Mouse (Mus musculus): ENCODE results near the gene Spns2. TPM values are rescaled to one million over a fixed set of nuclear protein-coding genes. Genes with fewer than 3 reads are reported as not detected.
A peak's percentile ranks its signal among the peaks of the same experiment; 100 is the strongest.

Spns2 gene
- polyA plus RNA-seq, 1 experiment from 2014 or later: 8.5 TPM

DNA sequence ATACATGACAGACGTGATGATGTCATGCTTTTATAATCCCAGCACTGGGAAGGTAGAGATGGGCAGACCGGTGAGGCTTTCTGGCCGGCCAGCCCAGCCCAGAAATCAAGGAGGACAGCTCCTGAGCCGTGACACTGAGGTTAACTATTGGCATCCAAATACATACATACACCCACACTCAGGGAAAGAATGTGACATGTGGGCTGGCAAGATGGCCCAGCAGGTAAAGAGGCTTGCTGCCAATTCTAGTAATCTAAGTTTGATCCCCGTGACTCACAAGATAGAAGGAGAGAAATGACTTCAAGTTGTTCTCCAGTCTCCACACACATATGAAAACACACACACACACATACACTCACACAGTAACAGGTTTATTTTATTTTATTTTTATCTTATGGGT lies 41.4 kb upstream of the Spns2 start:
- no peaks in the 10 kb centered on the region for H3K27me3 ChIP-seq (ENCODE audit: insufficient read depth, low read length)
- no peaks in the 10 kb centered on the region for H3K36me3 ChIP-seq (ENCODE audit: insufficient read depth)
- no peaks in the 10 kb centered on the region for H3K4me1 ChIP-seq (ENCODE audit: insufficient read depth)
- no peak overlapping the region for H3K9ac ChIP-seq
- DNase-seq (no peak), ATAC-seq (ENCODE audit: insufficient read depth) (no peak)
- TF ChIP-seq CTCF (IDR thresholded peaks at IDR 0.05; ENCODE audit: low read depth): no peak
- no peak overlapping the region for H3K4me2 ChIP-seq
- WGBS: 69% methylated on average over 5 of the region's 5 CpGs
- no peaks in the 10 kb centered on the region for H3K9me3 ChIP-seq (ENCODE audit: low read depth, low read length)
- H3K4me3 ChIP-seq (ENCODE audit: low read depth, low read length): no peak overlapping the region
- H3K27ac ChIP-seq (ENCODE audit: low read depth): no peak overlapping the region

DNA sequence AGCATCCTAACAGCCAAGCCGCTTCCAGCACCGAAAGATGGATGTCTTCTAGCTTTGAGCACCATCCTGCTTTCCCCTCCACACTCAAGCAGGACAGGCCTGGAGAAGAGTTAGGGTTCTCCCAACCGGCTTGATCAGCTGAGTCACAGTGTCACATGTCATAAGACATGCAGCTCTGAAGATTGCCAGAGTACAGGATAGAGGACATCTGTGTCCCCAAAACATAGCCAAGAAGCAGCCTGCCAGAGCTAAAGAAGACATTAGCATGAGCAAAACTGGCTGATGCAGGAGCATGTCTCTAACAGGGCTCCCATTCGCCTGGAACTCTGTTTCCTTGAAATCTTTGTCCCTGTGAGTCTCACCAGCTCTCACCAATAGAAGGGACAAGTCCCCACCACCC lies 36.5 kb upstream of the Spns2 start:
- no peak for DNase-seq
- no peaks in the 10 kb centered on the region for H3K36me3 ChIP-seq (ENCODE audit: insufficient read depth)
- no peaks in the 10 kb centered on the region for H3K4me1 ChIP-seq (ENCODE audit: insufficient read depth)
- 80% methylated on average over 4 of the region's 4 CpGs for WGBS
- no peak overlapping the region for H3K27ac ChIP-seq (ENCODE audit: low read depth)
- no peaks in the 10 kb centered on the region for H3K27me3 ChIP-seq (ENCODE audit: insufficient read depth, low read length)
- H3K9me3 ChIP-seq (ENCODE audit: low read depth, low read length): no peaks in the 10 kb centered on the region
- TF ChIP-seq CTCF (IDR thresholded peaks at IDR 0.05; ENCODE audit: low read depth): no peak
- no peak overlapping the region for H3K4me3 ChIP-seq (ENCODE audit: low read depth, low read length)
- no peak overlapping the region for H3K9ac ChIP-seq
- no peak for ATAC-seq (ENCODE audit: insufficient read depth)
- no peak overlapping the region for H3K4me2 ChIP-seq

DNA sequence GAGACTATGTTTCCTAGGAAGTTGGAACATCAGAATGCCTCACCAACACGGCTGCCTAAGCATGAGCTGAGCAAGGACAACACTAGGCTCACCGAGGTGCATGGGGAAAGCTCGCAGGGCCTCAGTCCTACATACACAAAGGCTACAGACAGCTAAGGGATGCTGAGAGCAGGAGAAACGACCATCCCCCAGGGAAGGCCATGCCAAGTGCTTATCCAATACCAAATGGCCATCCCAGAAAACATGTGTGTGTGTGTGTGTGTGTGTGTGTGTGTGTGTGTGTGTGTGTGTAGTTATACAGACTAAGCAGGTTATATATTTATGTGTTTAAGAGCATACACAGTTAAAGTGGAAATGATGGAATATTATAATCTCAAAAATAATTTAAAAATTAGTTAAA lies 34.0 kb upstream of the Spns2 start:
- H3K9me3 ChIP-seq (ENCODE audit: low read depth, low read length): no peaks in the 10 kb centered on the region
- ATAC-seq (ENCODE audit: insufficient read depth) (no peak), DNase-seq (no peak)
- no peaks in the 10 kb centered on the region for H3K4me1 ChIP-seq (ENCODE audit: insufficient read depth)
- no peak overlapping the region for H3K4me2 ChIP-seq
- WGBS: 41% methylated on average over 4 of the region's 4 CpGs
- no peak overlapping the region for H3K4me3 ChIP-seq (ENCODE audit: low read depth, low read length)
- H3K9ac ChIP-seq: no peak overlapping the region
- H3K27ac ChIP-seq (ENCODE audit: low read depth): no peak overlapping the region
- TF ChIP-seq CTCF (IDR thresholded peaks at IDR 0.05; ENCODE audit: low read depth): no peak
- no peaks in the 10 kb centered on the region for H3K27me3 ChIP-seq (ENCODE audit: insufficient read depth, low read length)
- H3K36me3 ChIP-seq (ENCODE audit: insufficient read depth): no peaks in the 10 kb centered on the region

DNA sequence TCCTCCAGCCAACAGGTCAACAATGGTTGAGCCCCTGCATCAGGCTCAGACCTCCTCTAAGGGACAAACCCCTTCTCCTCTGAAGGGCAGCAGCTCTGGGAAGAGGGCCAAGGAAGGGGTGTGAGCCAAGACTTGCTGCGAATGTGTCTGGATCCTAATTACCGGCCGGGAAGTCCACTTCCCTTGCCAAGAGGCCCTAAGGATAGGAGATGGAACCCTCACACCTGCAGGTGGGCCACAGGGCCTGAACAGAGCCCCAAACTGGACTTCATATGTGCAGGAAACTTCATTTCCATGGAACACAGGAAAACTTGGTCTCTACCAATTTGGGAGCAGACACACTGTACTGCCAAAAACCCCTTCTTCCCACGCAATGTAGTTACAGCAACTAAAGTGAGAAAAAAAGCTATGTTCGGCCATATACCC lies 32.9 kb upstream of the Spns2 start:
- no peaks in the 10 kb centered on the region for H3K27me3 ChIP-seq (ENCODE audit: insufficient read depth, low read length)
- ATAC-seq (ENCODE audit: insufficient read depth): no peak
- no peak overlapping the region for H3K4me3 ChIP-seq (ENCODE audit: low read depth, low read length)
- DNase-seq: peak; percentile 61
- H3K36me3 ChIP-seq (ENCODE audit: insufficient read depth): no peaks in the 10 kb centered on the region
- H3K9me3 ChIP-seq (ENCODE audit: low read depth, low read length): no peaks in the 10 kb centered on the region
- H3K9ac ChIP-seq: no peak overlapping the region
- no peak overlapping the region for H3K4me2 ChIP-seq
- H3K27ac ChIP-seq (ENCODE audit: low read depth): no peak overlapping the region
- no peaks in the 10 kb centered on the region for H3K4me1 ChIP-seq (ENCODE audit: insufficient read depth)
- no peak for TF ChIP-seq CTCF (IDR thresholded peaks at IDR 0.05; ENCODE audit: low read depth)
- WGBS: 53% methylated on average over 5 of the region's 5 CpGs

DNA sequence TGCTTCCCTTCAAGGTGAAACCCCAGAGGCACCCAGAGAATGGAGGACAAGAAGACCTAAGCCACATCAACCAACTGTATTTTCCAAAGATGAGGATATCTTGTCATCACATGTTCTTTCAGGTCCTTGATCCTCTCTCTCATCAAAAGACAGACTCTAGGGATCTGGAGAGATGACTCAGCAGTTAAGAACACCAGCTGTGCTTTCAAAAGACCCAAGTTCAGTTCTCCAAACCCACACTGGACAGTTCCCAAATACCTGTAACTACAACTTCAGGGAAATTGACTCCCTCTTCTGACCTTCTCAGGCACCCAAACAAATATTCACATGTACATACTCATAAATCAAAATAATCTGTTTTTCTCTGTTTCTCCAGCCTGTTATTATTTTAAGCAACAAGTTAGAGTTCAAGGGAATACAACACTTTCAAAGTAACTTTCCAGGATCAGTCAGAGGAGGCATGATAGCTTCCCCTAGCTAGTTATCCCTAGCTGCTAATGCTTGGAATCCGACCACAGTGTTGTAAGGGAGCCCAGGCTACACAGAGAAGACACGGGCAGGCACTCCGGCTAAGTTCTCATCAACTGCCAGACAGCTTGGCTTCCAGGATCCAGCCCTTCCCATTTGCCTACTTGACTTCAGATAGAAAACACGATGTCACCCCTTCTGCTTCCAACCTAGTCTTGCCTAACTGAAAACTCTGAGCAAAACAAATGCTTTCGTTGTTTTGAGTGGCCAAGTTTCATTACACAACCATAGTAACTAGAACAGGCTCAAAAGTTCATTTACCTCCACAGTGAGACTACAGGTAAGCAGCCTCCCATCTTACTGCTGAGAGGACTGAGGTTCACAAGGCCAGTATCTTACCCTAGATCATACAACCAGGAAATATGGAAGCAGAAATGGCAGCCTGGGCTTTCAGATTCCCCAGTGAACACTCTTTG lies 32.2 kb upstream of the Spns2 start:
- H3K4me1 ChIP-seq (ENCODE audit: insufficient read depth): no peaks in the 10 kb centered on the region
- DNase-seq (no peak), ATAC-seq (ENCODE audit: insufficient read depth) (no peak)
- no peak for TF ChIP-seq CTCF (IDR thresholded peaks at IDR 0.05; ENCODE audit: low read depth)
- H3K27me3 ChIP-seq (ENCODE audit: insufficient read depth, low read length): no peaks in the 10 kb centered on the region
- 77% methylated on average over 5 of the region's 5 CpGs for WGBS
- H3K9ac ChIP-seq: no peak overlapping the region
- no peak overlapping the region for H3K4me3 ChIP-seq (ENCODE audit: low read depth, low read length)
- H3K27ac ChIP-seq (ENCODE audit: low read depth): no peak overlapping the region
- H3K36me3 ChIP-seq (ENCODE audit: insufficient read depth): no peaks in the 10 kb centered on the region
- H3K9me3 ChIP-seq (ENCODE audit: low read depth, low read length): no peaks in the 10 kb centered on the region
- no peak overlapping the region for H3K4me2 ChIP-seq

DNA sequence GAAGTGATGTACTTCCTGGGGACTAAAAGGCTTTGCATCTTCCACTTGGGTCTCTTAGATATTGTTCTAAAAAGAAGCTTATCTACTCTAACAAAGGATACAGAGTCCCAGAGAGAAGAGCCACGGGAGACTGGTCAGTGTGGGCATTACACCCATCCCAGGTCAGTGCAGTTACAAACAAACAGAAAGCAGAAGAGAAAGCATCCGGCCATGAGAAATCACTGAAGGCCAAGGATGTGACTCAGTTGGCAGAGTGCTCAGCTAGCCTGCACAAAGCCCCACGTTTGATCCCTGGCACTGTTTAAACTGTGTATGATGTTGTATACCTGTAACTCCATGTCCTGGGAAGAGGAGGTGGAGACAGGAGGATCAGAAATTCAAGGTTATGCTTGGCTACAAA lies 30.2 kb upstream of the Spns2 start:
- no peaks in the 10 kb centered on the region for H3K36me3 ChIP-seq (ENCODE audit: insufficient read depth)
- WGBS: 50% methylated on average over 3 of the region's 3 CpGs
- H3K4me1 ChIP-seq (ENCODE audit: insufficient read depth): no peaks in the 10 kb centered on the region
- H3K9me3 ChIP-seq (ENCODE audit: low read depth, low read length): no peaks in the 10 kb centered on the region
- H3K4me3 ChIP-seq (ENCODE audit: low read depth, low read length): no peak overlapping the region
- no peak overlapping the region for H3K9ac ChIP-seq
- H3K4me2 ChIP-seq: no peak overlapping the region
- H3K27me3 ChIP-seq (ENCODE audit: insufficient read depth, low read length): no peaks in the 10 kb centered on the region
- ATAC-seq (ENCODE audit: insufficient read depth): no peak
- H3K27ac ChIP-seq (ENCODE audit: low read depth): no peak overlapping the region
- DNase-seq: no peak
- no peak for TF ChIP-seq CTCF (IDR thresholded peaks at IDR 0.05; ENCODE audit: low read depth)

DNA sequence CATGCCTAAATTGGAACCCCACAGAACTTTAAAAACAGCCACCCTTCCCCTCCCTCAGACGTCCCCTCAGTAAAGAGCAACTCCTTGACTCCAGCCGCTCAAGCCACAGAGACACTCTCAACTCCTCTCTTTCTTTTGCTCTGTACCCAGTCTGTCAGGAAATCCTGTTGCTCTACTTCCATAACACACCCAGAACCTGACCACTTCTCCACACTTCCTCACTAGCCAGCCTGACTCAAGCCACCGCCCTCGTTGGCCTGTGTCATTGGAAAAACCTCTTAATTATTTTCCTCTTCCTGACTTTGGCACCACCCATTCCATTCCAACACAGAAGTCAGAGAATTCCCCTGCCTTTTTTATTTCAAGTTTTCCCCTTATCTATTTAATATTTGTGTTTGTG lies 29.5 kb upstream of the Spns2 start:
- no peak for TF ChIP-seq CTCF (IDR thresholded peaks at IDR 0.05; ENCODE audit: low read depth)
- DNase-seq: peak; percentile 5
- no peak overlapping the region for H3K4me2 ChIP-seq
- no peak overlapping the region for H3K27ac ChIP-seq (ENCODE audit: low read depth)
- H3K4me3 ChIP-seq (ENCODE audit: low read depth, low read length): no peak overlapping the region
- WGBS: 63% methylated on average over 4 of the region's 4 CpGs
- no peak overlapping the region for H3K9ac ChIP-seq
- H3K36me3 ChIP-seq (ENCODE audit: insufficient read depth): no peaks in the 10 kb centered on the region
- no peaks in the 10 kb centered on the region for H3K27me3 ChIP-seq (ENCODE audit: insufficient read depth, low read length)
- no peaks in the 10 kb centered on the region for H3K9me3 ChIP-seq (ENCODE audit: low read depth, low read length)
- no peak for ATAC-seq (ENCODE audit: insufficient read depth)
- H3K4me1 ChIP-seq (ENCODE audit: insufficient read depth): no peaks in the 10 kb centered on the region
